Mouse (Mus musculus): ENCODE measurements around the gene Mrgprb5. TPM values are rescaled to one million over a fixed set of nuclear protein-coding genes. Genes with fewer than 3 reads are reported as not detected.

Gene Mrgprb5
- polyA plus RNA-seq, 1 experiment, result not detected

DNA sequence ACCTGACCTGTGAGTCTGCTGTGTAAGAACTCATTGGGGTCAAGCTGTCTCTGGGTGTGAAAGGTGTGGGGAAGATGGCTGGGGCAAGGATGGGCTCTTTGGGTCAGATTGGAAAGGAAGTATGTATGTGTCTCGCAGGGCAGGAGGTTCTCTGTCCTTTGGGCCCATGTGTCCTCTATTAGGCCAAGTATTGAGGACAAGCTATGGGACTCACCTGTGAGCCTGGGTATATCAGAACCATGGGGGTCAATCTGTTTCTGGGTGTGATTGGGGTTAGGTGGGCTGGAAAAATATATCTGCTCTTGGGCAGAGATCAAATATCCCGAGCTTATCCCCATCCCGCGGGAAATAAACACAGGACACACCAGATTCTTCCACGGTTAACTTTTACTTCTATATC, 45.0 kb downstream of the Mrgprb5 start:
- H3K27me3 ChIP-seq (ENCODE audit: control insufficient read depth, insufficient read depth, low read length), result no peaks in the 10 kb centered on the region
- no peak overlapping the region for H3K27ac ChIP-seq (ENCODE audit: insufficient read depth, low read depth, low read length)
- no peak overlapping the region for H3K4me3 ChIP-seq (ENCODE audit: low read depth, low read length)
- no peak for TF ChIP-seq CTCF (IDR thresholded peaks at IDR 0.05; ENCODE audit: extremely low read depth, insufficient read length, insufficient replicate concordance, low read depth, low read length)
- TF ChIP-seq POLR2A (IDR thresholded peaks at IDR 0.05; ENCODE audit: low read depth, low read length), result no peak
- WGBS, result 63% methylated on average over 5 of the region's 5 CpGs
- H3K4me1 ChIP-seq (ENCODE audit: control insufficient read depth, insufficient read depth, insufficient read length, low read length), result no peaks in the 10 kb centered on the region
- H3K36me3 ChIP-seq (ENCODE audit: control insufficient read depth, insufficient read depth, low read length), result no peaks in the 10 kb centered on the region

Other genes starting within 250 kb of the Mrgprb5 start
- not detected in 2 replicates for gene Mrgpra4, start 186.9 kb downstream of the Mrgprb5 start, polyA plus RNA-seq (2012; rRNA removed)
- gene Mrgprx1, start 141.4 kb downstream of the Mrgprb5 start, polyA plus RNA-seq (2012; rRNA removed), result not detected in 2 replicates
- gene Mrgprb4, start 30.3 kb upstream of the Mrgprb5 start, polyA plus RNA-seq (2012; rRNA removed), result not detected in 2 replicates
- not detected in 2 replicates for gene Mrgprb8, start 219.5 kb upstream of the Mrgprb5 start, polyA plus RNA-seq (2012; rRNA removed)